Mouse (Mus musculus) small intestine, adult 2 months (tissue): ENCODE measurements at regions not wholly inside any gene's neighbourhood (a gene's known extent, or its start where the extent isn't known, plus 50 kb on each side); places are given as distances from the start of the nearest gene placed in this dataset.

Experiments
- CTCF ChIP-seq: fragments of 200-500 bp; IDR thresholded peaks from 2 replicates; pipeline ENCODE4 v1.5.1; 2012; ENCODE audit warnings: low read depth, mild to moderate bottlenecking, control low read depth, inconsistent platforms, low read length, moderate library complexity, mixed read lengths; ENCODE audit not compliant: insufficient replicate concordance, insufficient read length; ENCODE audit errors: extremely low read depth
- POLR2A ChIP-seq: fragments of 200-500 bp; IDR thresholded peaks from 2 replicates; pipeline ENCODE4 v1.6.1; 2012; ENCODE audit warnings: low read depth, mild to moderate bottlenecking, control low read depth, inconsistent platforms, low read length, moderate library complexity

DNA sequence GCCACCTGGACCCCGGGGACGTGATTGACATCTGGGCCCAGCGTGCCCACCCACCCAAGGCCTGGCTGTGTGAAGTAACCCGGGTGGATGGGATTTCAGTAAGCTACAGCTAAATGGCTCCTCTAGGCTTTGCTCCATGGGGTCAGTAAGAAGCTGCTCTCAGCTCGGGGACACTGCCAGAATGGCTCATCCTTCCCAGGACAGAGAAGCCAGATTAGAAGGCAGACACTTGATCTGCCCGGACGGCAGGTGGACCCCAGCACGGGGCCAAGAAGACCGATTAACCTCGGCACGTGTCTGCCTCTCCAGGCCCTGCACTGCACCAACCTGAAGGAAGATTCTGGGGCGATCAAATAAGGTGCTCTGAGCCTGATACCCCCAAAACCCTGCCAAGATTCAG lies 63.5 kb upstream of the 1700021F07Rik start:
- TF ChIP-seq CTCF (no peak), POLR2A (no peak)
